Mouse (Mus musculus) midbrain, embryonic 11.5 days (tissue): Measurements from ENCODE around the gene Taok2. TPM values are rescaled to one million over a fixed set of nuclear protein-coding genes. Genes with fewer than 3 reads are reported as not detected.

Experiments
- ATAC-seq: fragments of 200-750 bp; cut with Nextera tagmentation; 2 replicates; pipeline ENCODE4 v1.8.0; 2017; ENCODE audit warnings: moderate TSS enrichment, moderate library complexity; ENCODE audit not compliant: low FRiP score
- DNase-seq: peaks from one replicate; pipeline ENCODE4 v3.0.0; 2015; ENCODE audit warnings: low spot score; ENCODE audit errors: missing footprints
- H3K27ac ChIP-seq: fragments of 300-500 bp; sonication (generic); 2 replicates; pipeline ENCODE4 v1.5.1; 2014; ENCODE audit warnings: low read depth, low read length
- H3K27me3 ChIP-seq: fragments of 300-500 bp; sonication (generic); 2 replicates; pipeline ENCODE4 v1.6.1; 2014; ENCODE audit warnings: mild to moderate bottlenecking, low read length, moderate library complexity, mixed read lengths; ENCODE audit not compliant: control insufficient read depth, insufficient read depth
- H3K36me3 ChIP-seq: fragments of 300-500 bp; sonication (generic); 2 replicates; pipeline ENCODE4 v1.6.1; 2014; ENCODE audit warnings: mild to moderate bottlenecking, low read length, moderate library complexity, mixed read lengths; ENCODE audit not compliant: control insufficient read depth, insufficient read depth
- H3K4me1 ChIP-seq: fragments of 300-500 bp; sonication (generic); 2 replicates; pipeline ENCODE4 v1.6.1; 2014; ENCODE audit warnings: low read length; ENCODE audit not compliant: control insufficient read depth, insufficient read depth
- H3K4me2 ChIP-seq: fragments of 300-500 bp; sonication (generic); 2 replicates; pipeline ENCODE4 v1.6.1; 2014; ENCODE audit warnings: mild to moderate bottlenecking, moderate library complexity
- H3K4me3 ChIP-seq: fragments of 300-500 bp; sonication (generic); 2 replicates; pipeline ENCODE4 v1.5.1; 2014; ENCODE audit warnings: low read depth, low read length
- H3K9ac ChIP-seq: fragments of 300-500 bp; sonication (generic); 2 replicates; pipeline ENCODE4 v1.6.1; 2014; ENCODE audit warnings: low read length
- H3K9me3 ChIP-seq: fragments of 300-500 bp; sonication (generic); 2 replicates; pipeline ENCODE4 v1.6.1; 2016; ENCODE audit warnings: low read length; ENCODE audit not compliant: control insufficient read depth
- WGBS: fragments of 180-500 bp; shearing (Covaris S2); extraction: QIAGEN DNeasy Blood & Tissue Kit; methylation state at CpG from one replicate; pipeline ENCODE4 v1.1.7; 2014; 5-methylcytosine and 5-hydroxymethylcytosine counted together
- polyA plus RNA-seq: library from polyadenylated mRNA; unstranded; fragments of >200 nt; fragmentation: Nextera tagmentation; extraction: Ambion mirVana; gene quantifications from 2 replicates; pipeline ENCODE4 v1.2.1, GENCODE M21; 2014

Gene Taok2
- polyA plus RNA-seq, 1 experiment from 2014 or later = 27.2 TPM

GRCm38 (mm10) chr7:126825403-126825802 lies 59.1 kb downstream of the Taok2 start:
- Histone ChIP-seq H3K4me3 (no peak overlapping the region), H3K9ac (no peak overlapping the region), H3K27ac (no peak overlapping the region), H3K36me3 (no peaks in the 10 kb centered on the region), H3K9me3 (no peaks in the 10 kb centered on the region), H3K4me1 (peaks cover 11% of the 10 kb centered on the region), H3K4me2 (no peak overlapping the region), H3K27me3 (peaks cover 2% of the 10 kb centered on the region; the same call in 1 of the 2 replicates)
- no peak for DNase-seq
- WGBS = 24% methylated on average over 8 of the region's 8 CpGs
- no peak for ATAC-seq

GRCm38 (mm10) chr7:126823940-126824339 lies 60.6 kb downstream of the Taok2 start:
- Histone ChIP-seq H3K9ac (peak overlapping the region; percentile 73), H3K4me2 (peak overlapping the region; percentile 69), H3K4me1 (peaks cover 11% of the 10 kb centered on the region), H3K9me3 (no peaks in the 10 kb centered on the region), H3K27me3 (peaks cover 2% of the 10 kb centered on the region; the same call in 1 of the 2 replicates), H3K4me3 (peak overlapping the region; percentile 53), H3K36me3 (no peaks in the 10 kb centered on the region), H3K27ac (no peak overlapping the region; the same call in 1 of the 2 replicates)
- no peak for ATAC-seq
- 12% methylated on average over 10 of the region's 10 CpGs for WGBS
- DNase-seq = peak; percentile 86

- H3K4me3 ChIP-seq = peak overlapping the region; percentile 53
- WGBS = under 1% methylated on average over 16 of the region's 19 CpGs
- H3K36me3 ChIP-seq = no peaks in the 10 kb centered on the region
- peak overlapping the region; percentile 73 for H3K9ac ChIP-seq
- H3K4me1 ChIP-seq = peaks cover 11% of the 10 kb centered on the region
- peak overlapping the region; percentile 69 for H3K4me2 ChIP-seq
- no peaks in the 10 kb centered on the region for H3K9me3 ChIP-seq
- ATAC-seq = peak; percentile 85
- H3K27me3 ChIP-seq = peaks cover 2% of the 10 kb centered on the region; the same call in 1 of the 2 replicates
- no peak overlapping the region for H3K27ac ChIP-seq
- DNase-seq = peak; percentile 90
Measured at GRCm38 (mm10) chr7:126823202-126823711, 61.2 kb downstream of the Taok2 start.

- DNase-seq (peak; percentile 89), ATAC-seq (peak; percentile 14; the same call in 1 of the 2 replicates)
- Histone ChIP-seq H3K27ac (no peak overlapping the region), H3K9me3 (no peaks in the 10 kb centered on the region), H3K4me2 (peak overlapping the region; percentile 69), H3K9ac (peak overlapping the region; percentile 73), H3K36me3 (no peaks in the 10 kb centered on the region), H3K4me1 (peaks cover 11% of the 10 kb centered on the region), H3K4me3 (peak overlapping the region; percentile 53), H3K27me3 (peaks cover 2% of the 10 kb centered on the region; the same call in 1 of the 2 replicates)
- 14% methylated on average over 9 of the region's 9 CpGs for WGBS
Measured at GRCm38 (mm10) chr7:126822741-126823140, 61.8 kb downstream of the Taok2 start.

GRCm38 (mm10) chr7:126821835-126822511 lies 62.5 kb downstream of the Taok2 start:
- DNase-seq = peak; percentile 99
- H3K4me1 ChIP-seq = peaks cover 11% of the 10 kb centered on the region
- peaks cover 2% of the 10 kb centered on the region for H3K27me3 ChIP-seq
- H3K4me3 ChIP-seq = no peak overlapping the region
- 26% methylated on average over 7 of the region's 7 CpGs for WGBS
- no peaks in the 10 kb centered on the region for H3K36me3 ChIP-seq
- H3K4me2 ChIP-seq = no peak overlapping the region
- H3K9ac ChIP-seq = peak overlapping the region; percentile 73
- peak; percentile 51; the same call in 1 of the 2 replicates for ATAC-seq
- no peak overlapping the region for H3K27ac ChIP-seq
- no peaks in the 10 kb centered on the region for H3K9me3 ChIP-seq

- no peaks in the 10 kb centered on the region for H3K9me3 ChIP-seq
- peaks cover 11% of the 10 kb centered on the region for H3K4me1 ChIP-seq
- peaks cover 2% of the 10 kb centered on the region for H3K27me3 ChIP-seq
- H3K9ac ChIP-seq = no peak overlapping the region
- 32% methylated on average over 1 of the region's 1 CpGs for WGBS
- no peak overlapping the region for H3K4me3 ChIP-seq
- no peak overlapping the region for H3K27ac ChIP-seq
- ATAC-seq (no peak), DNase-seq (peak; percentile 45)
- no peaks in the 10 kb centered on the region for H3K36me3 ChIP-seq
- no peak overlapping the region for H3K4me2 ChIP-seq
Measured at GRCm38 (mm10) chr7:126818818-126819217, 65.7 kb downstream of the Taok2 start.

GRCm38 (mm10) chr7:126817595-126817994 lies 66.9 kb downstream of the Taok2 start:
- no peak overlapping the region for H3K4me2 ChIP-seq
- no peaks in the 10 kb centered on the region for H3K36me3 ChIP-seq
- no peak for DNase-seq
- H3K27me3 ChIP-seq = peaks cover 2% of the 10 kb centered on the region
- 83% methylated on average over 7 of the region's 7 CpGs for whole genome bisulfite sequencing
- H3K4me1 ChIP-seq = peaks cover 6% of the 10 kb centered on the region
- no peak overlapping the region for H3K4me3 ChIP-seq
- no peak for ATAC-seq
- H3K9ac ChIP-seq = no peak overlapping the region
- H3K27ac ChIP-seq = no peak overlapping the region
- H3K9me3 ChIP-seq = no peaks in the 10 kb centered on the region

- no peak overlapping the region for H3K4me3 ChIP-seq
- H3K36me3 ChIP-seq = no peaks in the 10 kb centered on the region
- no peak for DNase-seq
- H3K4me1 ChIP-seq = no peaks in the 10 kb centered on the region
- no peak overlapping the region for H3K9ac ChIP-seq
- no peaks in the 10 kb centered on the region for H3K9me3 ChIP-seq
- H3K27ac ChIP-seq = no peak overlapping the region
- no peaks in the 10 kb centered on the region; the same call in 1 of the 2 replicates for H3K27me3 ChIP-seq
- no peak overlapping the region for H3K4me2 ChIP-seq
- no peak for ATAC-seq
- 94% methylated on average over 8 of the region's 8 CpGs for WGBS
Measured at GRCm38 (mm10) chr7:126816494-126816893, 68.0 kb downstream of the Taok2 start.

GRCm38 (mm10) chr7:126815726-126816222 lies 68.7 kb downstream of the Taok2 start:
- no peak for ATAC-seq
- H3K9me3 ChIP-seq = no peaks in the 10 kb centered on the region
- no peaks in the 10 kb centered on the region for H3K4me1 ChIP-seq
- no peak overlapping the region for H3K9ac ChIP-seq
- H3K27me3 ChIP-seq = no peaks in the 10 kb centered on the region; the same call in 1 of the 2 replicates
- DNase-seq = no peak
- no peak overlapping the region for H3K4me3 ChIP-seq
- H3K4me2 ChIP-seq = no peak overlapping the region
- H3K36me3 ChIP-seq = no peaks in the 10 kb centered on the region
- 62% methylated on average over 8 of the region's 8 CpGs for WGBS
- H3K27ac ChIP-seq = no peak overlapping the region
